16 mouse cellular contexts compared by ENCODE assay signal in the genomic region with DNA sequence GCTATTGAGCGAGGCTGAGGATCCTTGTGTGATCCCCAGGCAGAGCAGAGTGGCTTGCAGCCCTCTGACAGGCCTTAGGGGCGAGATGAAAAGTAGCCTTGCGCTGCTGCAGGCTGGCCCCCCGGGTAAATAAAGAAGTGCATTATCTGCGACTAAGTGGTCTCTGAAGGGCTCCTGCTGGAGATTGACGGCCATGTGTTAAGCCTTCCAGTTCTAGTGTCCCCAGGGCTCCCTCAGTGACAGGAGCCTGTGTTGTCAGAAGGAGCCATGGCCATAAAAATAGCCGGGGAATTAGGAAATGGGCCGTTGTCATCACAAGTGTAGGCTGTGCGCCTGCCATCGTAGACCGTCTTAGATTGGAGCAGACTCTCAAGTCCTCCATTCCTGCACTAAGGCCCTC. TPM values are rescaled to one million over a fixed set of nuclear protein-coding genes. Genes with fewer than 3 reads are reported as not detected.
A peak's percentile ranks its signal among the peaks of the same experiment; 100 is the strongest.
DNase-seq lines count a peak whose midpoint lies in the region; ATAC-seq and TF ChIP-seq lines count a peak whose summit lies in the region.
"Had no signal": no experiment of that assay in that cellular context is flagged by ENCODE, and none has a peak within 500 bp of the region (broad histone marks: within the 10 kb centered on the region; RNA-seq: fewer than 3 reads in every experiment).

No protein-coding gene starts in this region.

- H3K27ac ChIP-seq in intestine, embryonic 14.5 days (ENCODE audit: low read depth), result no peak overlapping the region
- no peak overlapping the region for H3K27ac ChIP-seq in intestine, postnatal 0 days (ENCODE audit: low read depth, low read length)
- 0 out of 2 replicates have a peak overlapping the region, but pooled peaks have one; percentile 1 for H3K27ac ChIP-seq in forebrain, embryonic 13.5 days
- H3K27ac ChIP-seq in midbrain, embryonic 14.5 days (replicated peaks; ENCODE audit: low read depth, low read length), result peak overlapping the region; percentile 72
- H3K27ac ChIP-seq: embryonic facial prominence, embryonic 12.5 days; lung, embryonic 15.5 days had no signal

- no peaks in the 10 kb centered on the region for H3K9me3 ChIP-seq in intestine, embryonic 14.5 days (ENCODE audit: control insufficient read depth, low read length)
- H3K9me3 ChIP-seq in intestine, postnatal 0 days (ENCODE audit: control insufficient read depth), result no peaks in the 10 kb centered on the region
- no peaks in the 10 kb centered on the region for H3K9me3 ChIP-seq in forebrain, embryonic 13.5 days (replicated peaks)
- H3K9me3 ChIP-seq in midbrain, embryonic 14.5 days (ENCODE audit: control insufficient read depth, low read length), result no peaks in the 10 kb centered on the region
- H3K9me3 ChIP-seq: embryonic facial prominence, embryonic 12.5 days; lung, embryonic 15.5 days had no signal

- no peak overlapping the region for H3K4me2 ChIP-seq in intestine, embryonic 14.5 days (ENCODE audit: low read length)
- H3K4me2 ChIP-seq in intestine, postnatal 0 days (replicated peaks; ENCODE audit: low read depth), result no peak overlapping the region
- no peak overlapping the region for H3K4me2 ChIP-seq in forebrain, embryonic 13.5 days
- no peak overlapping the region for H3K4me2 ChIP-seq in midbrain, embryonic 14.5 days (ENCODE audit: low read length)
- H3K4me2 ChIP-seq: embryonic facial prominence, embryonic 12.5 days; lung, embryonic 15.5 days had no signal

- 0 out of 2 replicates have a peak, but pooled peaks have one; percentile 43 for ATAC-seq in intestine, embryonic 14.5 days (replicated peaks; ENCODE audit: low FRiP score, low TSS enrichment, low read depth)
- no peak; the same call in 1 of the 2 replicates for ATAC-seq in intestine, postnatal 0 days
- no peak for ATAC-seq in forebrain, embryonic 13.5 days
- no peak for ATAC-seq in midbrain, embryonic 14.5 days (ENCODE audit: low FRiP score, low TSS enrichment)
- ATAC-seq: CD4-positive, CD25-positive, alpha-beta regulatory T cell, adult 4 months had no signal

- H3K4me3 ChIP-seq in intestine, embryonic 14.5 days (ENCODE audit: low read depth, low read length), result no peak overlapping the region
- no peak overlapping the region for H3K4me3 ChIP-seq in intestine, postnatal 0 days (ENCODE audit: low read depth, low read length)
- no peak overlapping the region for H3K4me3 ChIP-seq in forebrain, embryonic 13.5 days
- H3K4me3 ChIP-seq in midbrain, embryonic 14.5 days (replicated peaks; ENCODE audit: low read depth, low read length), result no peak overlapping the region
- H3K4me3 ChIP-seq: embryonic facial prominence, embryonic 12.5 days; lung, embryonic 15.5 days had no signal

- 22% methylated on average over 11 of the region's 11 CpGs for WGBS in intestine, embryonic 14.5 days
- WGBS in intestine, postnatal 0 days, result 33% methylated on average over 11 of the region's 11 CpGs
- 31% methylated on average over 11 of the region's 11 CpGs for whole genome bisulfite sequencing in forebrain, embryonic 13.5 days
- 20% methylated on average over 11 of the region's 11 CpGs for WGBS in midbrain, embryonic 14.5 days

- H3K4me1 ChIP-seq in intestine, embryonic 14.5 days (replicated peaks; ENCODE audit: control insufficient read depth, insufficient read depth, low read length), result peaks cover 9% of the 10 kb centered on the region; the same call in 1 of the 2 replicates
- no peaks in the 10 kb centered on the region for H3K4me1 ChIP-seq in intestine, postnatal 0 days (replicated peaks; ENCODE audit: control insufficient read depth, insufficient read depth, low read length)
- H3K4me1 ChIP-seq in forebrain, embryonic 13.5 days, result peaks cover 36% of the 10 kb centered on the region
- peaks cover 33% of the 10 kb centered on the region for H3K4me1 ChIP-seq in midbrain, embryonic 14.5 days (ENCODE audit: control insufficient read depth, insufficient read depth, low read length)
- H3K4me1 ChIP-seq: lung, embryonic 15.5 days had no signal

- no peak for DNase-seq in intestine, embryonic 14.5 days (ENCODE audit: low spot score)
- peak; percentile 16 for DNase-seq in embryo, embryonic 11.5 days (ENCODE audit: low read depth, low spot score)
- DNase-seq in midbrain, embryonic 14.5 days, result peak; percentile 59
- no peak for DNase-seq in gastrocnemius, postnatal 4 days (ENCODE audit: low spot score in 2 of 2)
- DNase-seq in layer of hippocampus, adult 9-10 months (ENCODE audit: low spot score), result no peak
- no peak for DNase-seq in thymus, postnatal 14 days
- DNase-seq: cerebellum, adult 2 months had no signal

- H3K36me3 ChIP-seq in intestine, embryonic 14.5 days (ENCODE audit: control insufficient read depth, insufficient read depth, low read length), result peaks cover 14% of the 10 kb centered on the region
- H3K36me3 ChIP-seq in intestine, postnatal 0 days (ENCODE audit: control insufficient read depth, insufficient read depth), result peaks cover 25% of the 10 kb centered on the region
- peaks cover 30% of the 10 kb centered on the region for H3K36me3 ChIP-seq in forebrain, embryonic 13.5 days (ENCODE audit: poor library complexity, severe bottlenecking)
- H3K36me3 ChIP-seq in midbrain, embryonic 14.5 days (ENCODE audit: control insufficient read depth, insufficient read depth, low read length), result peaks cover 21% of the 10 kb centered on the region

- no peak overlapping the region for H3K9ac ChIP-seq in intestine, embryonic 14.5 days (ENCODE audit: low read length)
- H3K9ac ChIP-seq in intestine, postnatal 0 days (ENCODE audit: low read depth, low read length), result no peak overlapping the region
- no peak overlapping the region for H3K9ac ChIP-seq in forebrain, embryonic 13.5 days
- H3K9ac ChIP-seq in midbrain, embryonic 14.5 days (replicated peaks; ENCODE audit: low read length), result no peak overlapping the region
- H3K9ac ChIP-seq: embryonic facial prominence, embryonic 12.5 days; lung, embryonic 15.5 days had no signal

- H3K27me3 ChIP-seq in intestine, embryonic 14.5 days (replicated peaks; ENCODE audit: control insufficient read depth, insufficient read depth, low read length), result no peaks in the 10 kb centered on the region
- no peaks in the 10 kb centered on the region for H3K27me3 ChIP-seq in intestine, postnatal 0 days (replicated peaks; ENCODE audit: control insufficient read depth, insufficient read depth, low read length)
- H3K27me3 ChIP-seq in forebrain, embryonic 13.5 days, result no peaks in the 10 kb centered on the region
- no peaks in the 10 kb centered on the region for H3K27me3 ChIP-seq in midbrain, embryonic 14.5 days (ENCODE audit: control insufficient read depth, insufficient read depth, low read length)
- H3K27me3 ChIP-seq: embryonic facial prominence, embryonic 12.5 days; lung, embryonic 15.5 days had no signal

- TF ChIP-seq CTCF in intestine, postnatal 0 days (IDR thresholded peaks at IDR 0.05; ENCODE audit: low read depth), result no peak

RNA-seq across cellular contexts. Expression of a gene that starts 32.5 kb away (rescaled TPM):
- polyA plus RNA-seq in intestine, embryonic 14.5 days (2014; fragmentation: Nextera tagmentation; extraction: Ambion mirVana), result 0.47 and 0.73 TPM in 2 replicates
- 0.75 and 0.90 TPM in 2 replicates for polyA plus RNA-seq in intestine, postnatal 0 days (2015; fragmentation: Nextera tagmentation; extraction: Ambion mirVana)
- polyA plus RNA-seq in forebrain, embryonic 13.5 days (2015; fragmentation: Nextera tagmentation; extraction: Ambion mirVana), result 1.9 and 2.7 TPM in 2 replicates
- 38.5 and 56.7 TPM in 2 replicates for polyA plus RNA-seq in midbrain, embryonic 14.5 days (2014; fragmentation: Nextera tagmentation; extraction: Ambion mirVana)
- total RNA-seq in gastrocnemius, postnatal 4 days (2021), result under 1 TPM in 1 of 2 experiments, not detected in 1; 0.18 TPM
- total RNA-seq: heart, postnatal 25 days had no signal
- polyA plus RNA-seq: CD4-positive, CD25-positive, alpha-beta regulatory T cell, adult 4 months; gonadal fat pad, adult 2 months; limb, embryonic 11.5 days; spleen, adult 2 months had no signal

Comparison
In these comparisons a context has a peak if more than half of its experiments do, and no peak if none do; other contexts are left out.
1. DNase-seq: peak in embryo, embryonic 11.5 days (single experiment) and midbrain, embryonic 14.5 days (single experiment); none in intestine, embryonic 14.5 days (single experiment), gastrocnemius, postnatal 4 days (0 of 2), layer of hippocampus, adult 9-10 months (single experiment) and thymus, postnatal 14 days (single experiment).
2. H3K27ac ChIP-seq: peak in forebrain, embryonic 13.5 days (single experiment) and midbrain, embryonic 14.5 days (single experiment); none in intestine, embryonic 14.5 days (single experiment) and intestine, postnatal 0 days (single experiment).
3. RNA of a gene that starts 32.5 kb away (polyA plus RNA-seq): 38.5 to 56.7 TPM in midbrain, embryonic 14.5 days; 1.9 to 2.7 TPM in forebrain, embryonic 13.5 days, 0.75 to 0.90 TPM in intestine, postnatal 0 days and 0.47 to 0.73 TPM in intestine, embryonic 14.5 days; every median in the first group is over 10 times any median in the second.